Mouse (Mus musculus): Measurements from ENCODE around the gene Satb1. TPM values are rescaled to one million over a fixed set of nuclear protein-coding genes. Genes with fewer than 3 reads are reported as not detected.
A peak's percentile ranks its signal among the peaks of the same experiment; 100 is the strongest.

Satb1 gene
- polyA plus RNA-seq, 1 experiment from 2014 or later = 20.3 TPM

GRCm38 (mm10) chr17:51839484-51839883 is 6.4 kb upstream of the Satb1 start:
- ATAC-seq (ENCODE audit: insufficient number of reproducible peaks, insufficient read depth, low FRiP score, low TSS enrichment) = no peak
- H3K4me2 ChIP-seq (replicated peaks) = no peak overlapping the region
- 90% methylated on average over 5 of the region's 5 CpGs for whole genome bisulfite sequencing
- H3K27me3 ChIP-seq = peaks cover 14% of the 10 kb centered on the region
- H3K9ac ChIP-seq = no peak overlapping the region
- H3K36me3 ChIP-seq = no peaks in the 10 kb centered on the region
- H3K4me3 ChIP-seq = no peak overlapping the region
- H3K4me1 ChIP-seq = no peaks in the 10 kb centered on the region
- no peaks in the 10 kb centered on the region for H3K9me3 ChIP-seq
- no peak overlapping the region for H3K27ac ChIP-seq

GRCm38 (mm10) chr17:51836901-51837300 is 3.8 kb upstream of the Satb1 start:
- no peak overlapping the region for H3K4me2 ChIP-seq (replicated peaks)
- H3K27me3 ChIP-seq = peaks cover 33% of the 10 kb centered on the region
- no peak for ATAC-seq (ENCODE audit: insufficient number of reproducible peaks, insufficient read depth, low FRiP score, low TSS enrichment)
- no peaks in the 10 kb centered on the region for H3K36me3 ChIP-seq
- peaks cover 6% of the 10 kb centered on the region; the same call in 1 of the 2 replicates for H3K4me1 ChIP-seq
- H3K9ac ChIP-seq = no peak overlapping the region
- H3K4me3 ChIP-seq = no peak overlapping the region
- 15% methylated on average over 1 of the region's 1 CpGs for WGBS
- H3K9me3 ChIP-seq = no peaks in the 10 kb centered on the region
- no peak overlapping the region for H3K27ac ChIP-seq

- no peak for ATAC-seq (ENCODE audit: insufficient number of reproducible peaks, insufficient read depth, low FRiP score, low TSS enrichment)
- Histone ChIP-seq H3K27ac (no peak overlapping the region), H3K4me3 (no peak overlapping the region), H3K36me3 (no peaks in the 10 kb centered on the region), H3K4me1 (peaks cover 10% of the 10 kb centered on the region; the same call in 1 of the 2 replicates), H3K4me2 (replicated peaks) (no peak overlapping the region), H3K27me3 (peaks cover 40% of the 10 kb centered on the region), H3K9ac (no peak overlapping the region), H3K9me3 (no peaks in the 10 kb centered on the region)
- 86% methylated on average over 5 of the region's 5 CpGs for WGBS
Observed at GRCm38 (mm10) chr17:51836243-51836642, 3.2 kb upstream of the Satb1 start.

DNA sequence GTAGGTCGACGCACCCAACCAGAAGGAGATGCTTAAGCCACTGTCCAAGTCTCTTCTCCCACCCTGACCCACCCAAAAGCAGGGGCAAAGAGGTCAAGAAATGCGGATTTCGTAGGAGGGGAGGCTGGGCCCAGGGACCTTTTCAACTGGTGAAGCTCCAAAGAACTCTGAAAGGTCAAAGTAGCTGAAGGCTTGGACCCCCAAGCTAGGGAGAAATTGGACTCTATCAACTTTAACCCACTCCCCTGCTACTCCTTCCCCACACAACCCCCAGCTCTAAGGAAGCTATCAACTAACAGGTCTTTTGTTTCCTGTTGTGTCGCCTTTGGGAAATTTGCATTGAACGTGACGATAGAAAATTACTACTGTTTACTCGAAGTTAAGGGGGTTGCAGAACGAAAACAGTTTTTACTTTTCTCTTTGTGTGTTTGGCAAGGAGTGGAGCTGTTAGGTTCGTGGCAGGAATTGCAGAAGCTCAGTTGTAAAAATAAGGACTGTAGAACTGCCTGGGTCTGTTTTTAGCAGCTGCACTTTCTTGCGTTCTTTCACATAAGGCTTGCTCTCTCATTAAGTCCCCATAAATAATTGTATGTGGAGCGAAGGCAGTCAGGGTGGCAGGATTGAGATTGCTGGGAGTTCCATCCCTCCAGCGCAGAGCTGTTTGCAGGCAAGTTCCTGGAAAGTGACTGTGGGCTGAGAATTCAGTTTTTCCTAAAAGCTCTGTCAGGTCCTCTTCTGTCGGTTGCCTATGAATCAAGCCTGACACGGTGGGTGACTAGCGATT is 680 bp upstream of the Satb1 start:
- Histone ChIP-seq H3K36me3 (no peaks in the 10 kb centered on the region), H3K9me3 (no peaks in the 10 kb centered on the region), H3K27ac (no peak overlapping the region), H3K4me2 (replicated peaks) (peak overlapping the region; percentile 95), H3K27me3 (peaks cover 51% of the 10 kb centered on the region), H3K9ac (no peak overlapping the region), H3K4me1 (peaks cover 10% of the 10 kb centered on the region; the same call in 1 of the 2 replicates), H3K4me3 (peak overlapping the region; percentile 56)
- no peak for ATAC-seq (ENCODE audit: insufficient number of reproducible peaks, insufficient read depth, low FRiP score, low TSS enrichment)
- WGBS = 2% methylated on average over 16 of the region's 16 CpGs

DNA sequence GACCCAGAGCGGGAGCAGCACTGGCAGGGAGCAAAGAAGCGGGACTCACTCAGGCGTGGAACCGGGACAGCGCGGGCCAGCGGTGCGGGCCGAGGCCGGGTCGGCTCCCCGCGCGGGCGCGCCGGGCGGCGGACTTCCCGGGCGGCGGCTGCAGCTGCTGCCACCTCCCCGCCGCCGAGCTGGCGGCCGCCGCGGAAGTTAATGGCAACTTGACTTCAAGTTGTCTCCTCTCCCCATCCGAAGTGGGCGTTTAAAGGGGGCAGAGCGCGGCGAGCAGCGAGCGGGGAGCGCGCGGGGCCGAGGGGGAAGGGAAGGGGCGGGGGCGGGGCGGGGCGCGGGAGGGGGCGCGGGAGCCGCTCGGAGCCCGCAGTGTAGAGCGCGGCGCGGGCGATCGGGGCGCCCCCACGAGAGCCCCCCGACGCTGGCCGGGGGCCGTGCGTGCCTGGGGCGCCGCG is 642 bp downstream of the Satb1 start:
- WGBS = under 1% methylated on average over 43 of the region's 66 CpGs
- H3K27me3 ChIP-seq = peaks cover 60% of the 10 kb centered on the region

DNA sequence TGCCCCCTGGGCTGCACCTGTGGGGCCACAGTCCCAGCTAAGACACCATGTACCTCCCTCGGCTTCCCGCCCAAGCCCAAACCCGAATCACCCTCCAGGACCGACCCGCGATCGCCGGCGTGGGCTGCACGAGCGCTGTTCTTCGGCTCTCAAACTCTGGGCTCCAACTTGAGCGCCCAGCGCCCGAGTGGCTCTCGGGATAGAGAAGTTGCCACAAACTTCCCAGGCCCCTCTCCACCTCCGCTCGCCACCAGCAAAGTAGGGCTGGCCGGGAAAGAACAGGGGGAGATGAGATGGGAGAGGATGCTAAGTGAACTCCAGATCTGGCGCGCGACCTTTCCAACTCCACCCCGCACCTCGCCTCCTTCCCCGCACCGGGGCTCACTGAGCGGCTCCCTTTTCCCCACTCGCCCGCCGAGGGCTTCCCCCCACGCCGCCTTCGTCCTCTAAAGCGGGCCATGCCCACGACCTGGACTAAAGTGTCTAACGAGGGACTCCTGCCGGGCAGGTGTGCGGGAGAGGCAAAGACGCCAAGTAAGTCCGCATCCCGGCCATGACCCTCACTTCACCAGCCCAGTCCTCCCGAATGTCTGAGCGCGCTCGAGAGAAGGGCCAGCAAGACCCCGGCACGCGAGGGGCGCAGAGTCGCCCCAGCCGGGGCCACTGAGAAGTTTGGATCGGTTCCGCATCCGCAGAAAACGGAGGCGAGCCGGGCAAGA is 1.2 kb downstream of the Satb1 start:
- Histone ChIP-seq H3K9ac (peak overlapping the region; percentile 63; the same call in 1 of the 2 replicates), H3K9me3 (no peaks in the 10 kb centered on the region), H3K36me3 (no peaks in the 10 kb centered on the region), H3K27me3 (peaks cover 61% of the 10 kb centered on the region), H3K4me3 (peak overlapping the region; percentile 56), H3K4me2 (replicated peaks) (peak overlapping the region; percentile 95), H3K4me1 (peaks cover 10% of the 10 kb centered on the region; the same call in 1 of the 2 replicates), H3K27ac (no peak overlapping the region)
- 0 out of 2 replicates have a peak, but pooled peaks have one; percentile 7 for ATAC-seq (ENCODE audit: insufficient number of reproducible peaks, insufficient read depth, low FRiP score, low TSS enrichment)
- WGBS = under 1% methylated on average over 57 of the region's 57 CpGs

More for the DNA sequence above, 642 bp downstream of the Satb1 start:
- H3K4me3 ChIP-seq = peak overlapping the region; percentile 56
- peak overlapping the region; percentile 95 for H3K4me2 ChIP-seq (replicated peaks)
- H3K9me3 ChIP-seq = no peaks in the 10 kb centered on the region
- peaks cover 10% of the 10 kb centered on the region; the same call in 1 of the 2 replicates for H3K4me1 ChIP-seq
- ATAC-seq (ENCODE audit: insufficient number of reproducible peaks, insufficient read depth, low FRiP score, low TSS enrichment) = peak; percentile 59
- H3K27ac ChIP-seq = no peak overlapping the region
- H3K36me3 ChIP-seq = no peaks in the 10 kb centered on the region
- H3K9ac ChIP-seq = peak overlapping the region; percentile 63

DNA sequence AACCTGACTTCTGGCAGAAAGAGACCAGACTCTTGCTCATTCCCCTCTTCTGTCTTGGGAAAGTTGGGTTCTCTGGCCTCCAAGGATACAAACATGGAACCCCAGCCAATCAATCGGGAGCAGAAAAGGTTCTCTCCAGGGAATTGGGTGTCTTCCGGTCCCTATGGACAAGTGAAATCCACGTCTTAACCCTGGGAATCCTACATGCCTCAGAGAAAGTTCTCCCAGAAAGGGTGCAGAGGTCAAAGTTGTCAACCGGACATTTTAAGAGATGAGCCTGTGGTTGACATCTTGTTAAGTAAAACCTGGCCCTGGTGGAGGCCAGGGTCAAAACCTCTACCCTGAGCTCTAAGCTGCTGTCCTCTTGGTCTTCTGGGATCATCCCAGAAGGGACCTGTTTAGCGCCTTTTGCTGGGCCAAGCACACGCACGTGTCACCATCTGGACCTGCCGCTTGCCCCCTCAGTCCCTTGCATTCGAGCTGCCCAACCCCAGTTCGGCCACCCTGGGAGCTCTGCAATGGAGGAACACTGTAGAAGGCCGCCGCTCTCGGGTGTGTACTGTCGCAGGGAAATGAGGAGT is 1.9 kb downstream of the Satb1 start:
- no peaks in the 10 kb centered on the region for H3K9me3 ChIP-seq
- H3K4me3 ChIP-seq = peak overlapping the region; percentile 56
- H3K4me1 ChIP-seq = peaks cover 10% of the 10 kb centered on the region; the same call in 1 of the 2 replicates
- 8% methylated on average over 14 of the region's 14 CpGs for WGBS
- no peak overlapping the region for H3K9ac ChIP-seq
- peaks cover 68% of the 10 kb centered on the region for H3K27me3 ChIP-seq
- ATAC-seq (ENCODE audit: insufficient number of reproducible peaks, insufficient read depth, low FRiP score, low TSS enrichment) = no peak
- no peaks in the 10 kb centered on the region for H3K36me3 ChIP-seq
- peak overlapping the region; percentile 95 for H3K4me2 ChIP-seq (replicated peaks)
- H3K27ac ChIP-seq = no peak overlapping the region

DNA sequence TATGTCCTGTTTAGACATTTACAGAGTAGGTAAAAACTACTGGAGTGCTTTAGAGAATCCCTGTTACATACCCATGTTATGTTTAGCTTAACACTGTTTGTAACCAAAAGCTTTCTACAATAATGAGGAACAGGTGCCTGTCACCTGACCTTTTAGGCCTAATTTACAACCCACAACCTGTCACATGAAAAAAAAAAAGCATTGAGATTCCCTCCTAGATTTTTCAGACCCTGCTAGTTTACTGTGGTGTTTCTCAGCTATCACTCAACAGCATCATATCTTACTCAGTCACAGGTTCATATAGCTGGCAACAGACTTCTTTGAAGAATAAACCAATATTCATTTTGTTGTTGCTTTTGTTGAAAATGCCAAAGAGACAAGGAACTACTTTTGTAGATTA is 3.7 kb downstream of the Satb1 start:
- ATAC-seq (ENCODE audit: insufficient number of reproducible peaks, insufficient read depth, low FRiP score, low TSS enrichment) = no peak
- H3K4me2 ChIP-seq (replicated peaks) = no peak overlapping the region
- peaks cover 10% of the 10 kb centered on the region; the same call in 1 of the 2 replicates for H3K4me1 ChIP-seq
- no peak overlapping the region for H3K4me3 ChIP-seq
- H3K36me3 ChIP-seq = no peaks in the 10 kb centered on the region
- no peaks in the 10 kb centered on the region for H3K9me3 ChIP-seq
- no peak overlapping the region for H3K9ac ChIP-seq
- peaks cover 55% of the 10 kb centered on the region for H3K27me3 ChIP-seq
- H3K27ac ChIP-seq = no peak overlapping the region

GRCm38 (mm10) chr17:51827922-51828410 is 5.1 kb downstream of the Satb1 start:
- Histone ChIP-seq H3K9ac (no peak overlapping the region), H3K27ac (no peak overlapping the region), H3K4me2 (replicated peaks) (no peak overlapping the region), H3K36me3 (no peaks in the 10 kb centered on the region), H3K9me3 (no peaks in the 10 kb centered on the region), H3K27me3 (peaks cover 45% of the 10 kb centered on the region), H3K4me3 (no peak overlapping the region), H3K4me1 (peaks cover 7% of the 10 kb centered on the region; the same call in 1 of the 2 replicates)
- no peak for ATAC-seq (ENCODE audit: insufficient number of reproducible peaks, insufficient read depth, low FRiP score, low TSS enrichment)
- 64% methylated on average over 8 of the region's 8 CpGs for WGBS

GRCm38 (mm10) chr17:51826461-51826860 is 6.6 kb downstream of the Satb1 start:
- Histone ChIP-seq H3K4me1 (0 out of 2 replicates have a peak, but pooled peaks cover 1% of the 10 kb centered on the region), H3K9ac (no peak overlapping the region), H3K27ac (no peak overlapping the region), H3K4me3 (no peak overlapping the region), H3K36me3 (no peaks in the 10 kb centered on the region), H3K27me3 (peaks cover 32% of the 10 kb centered on the region), H3K9me3 (no peaks in the 10 kb centered on the region), H3K4me2 (replicated peaks) (no peak overlapping the region)
- 60% methylated on average over 4 of the region's 4 CpGs for WGBS
- ATAC-seq (ENCODE audit: insufficient number of reproducible peaks, insufficient read depth, low FRiP score, low TSS enrichment) = no peak

- Histone ChIP-seq H3K4me3 (no peak overlapping the region), H3K9me3 (no peaks in the 10 kb centered on the region), H3K36me3 (no peaks in the 10 kb centered on the region), H3K4me2 (replicated peaks) (no peak overlapping the region), H3K9ac (no peak overlapping the region), H3K27me3 (0 out of 2 replicates have a peak, but pooled peaks cover 2% of the 10 kb centered on the region), H3K27ac (no peak overlapping the region), H3K4me1 (0 out of 2 replicates have a peak, but pooled peaks cover 6% of the 10 kb centered on the region)
- 22% methylated on average over 6 of the region's 6 CpGs for WGBS
- ATAC-seq (ENCODE audit: insufficient number of reproducible peaks, insufficient read depth, low FRiP score, low TSS enrichment) = no peak
Observed at GRCm38 (mm10) chr17:51814301-51814700, 18.8 kb downstream of the Satb1 start.

Measured in embryonic facial prominence, embryonic 12.5 days (tissue).